ENCODE assay signal across 8 mouse cellular contexts in the genomic region with DNA sequence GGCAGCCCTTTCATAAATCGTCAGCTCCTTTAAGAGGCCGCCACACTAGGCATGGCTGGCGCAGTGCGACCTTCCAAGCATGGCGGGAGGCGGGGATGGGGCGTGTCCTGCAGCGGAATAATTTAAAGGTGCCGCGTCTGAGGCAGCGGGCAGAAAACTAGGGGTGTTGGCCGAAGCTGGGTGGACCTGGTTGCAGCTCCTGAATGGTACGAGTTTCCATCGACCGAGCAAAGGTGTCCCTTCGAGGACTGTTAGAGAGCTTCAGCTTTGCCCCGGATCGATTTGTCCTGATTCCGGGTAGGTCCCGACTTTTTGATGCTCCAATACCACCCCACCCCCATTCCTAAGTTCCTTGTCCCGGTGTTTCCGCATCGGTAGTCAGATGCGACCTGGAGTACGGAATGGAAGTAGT. TPM values are rescaled to one million over a fixed set of nuclear protein-coding genes. Genes with fewer than 3 reads are reported as not detected.
A peak's percentile ranks its signal among the peaks of the same experiment; 100 is the strongest.
DNase-seq lines count a peak whose midpoint lies in the region; TF ChIP-seq lines count a peak whose summit lies in the region.

Gene Pnpla6 (plus strand): TSS at position 125 of the 412 bp plus-strand sequence.

- H3K36me3 ChIP-seq in macrophage (ENCODE audit: inconsistent target): peaks cover 39% of the 10 kb centered on the region

- no peak; the same call in 1 of the 2 replicates for TF ChIP-seq CTCF in left cerebral cortex, adult 2 months (IDR thresholded peaks at IDR 0.05)

- peak within 1 kb of the TSS; percentile 89 for H3K4me3 ChIP-seq in left cerebral cortex, adult 2 months
- peak within 1 kb of the TSS; percentile 89 for H3K4me3 ChIP-seq in macrophage (ENCODE audit: inconsistent target)

- peak within 1 kb of the TSS; percentile 81 for H3K27ac ChIP-seq in left cerebral cortex, adult 2 months
- H3K27ac ChIP-seq in macrophage: peak within 1 kb of the TSS; percentile 42

- no peaks in the 10 kb centered on the region for H3K79me2 ChIP-seq in macrophage (ENCODE audit: inconsistent target)

- DNase-seq in adrenal gland, adult (ENCODE audit: inconsistent age in 2 of 2, low spot score in 1 of 2): peak; percentile 92 to 97
- DNase-seq in embryo, embryonic 10.5 days (ENCODE audit: low spot score): peak; percentile 93
- peak; percentile 84 for DNase-seq in gastrocnemius, postnatal 10 days
- DNase-seq in hindlimb bud, embryonic 11.5 days (ENCODE audit: extremely low spot score, low read depth, low spot score): peak; percentile 60
- peak; percentile 88 for DNase-seq in left cerebral cortex, adult 2 months (ENCODE audit: extremely low spot score in 1 of 2, low spot score in 2 of 2)
- peak; percentile 92 for DNase-seq in right cerebral cortex, adult 18-20 months
- peak; percentile 78 for DNase-seq in urinary bladder, adult 2 months (ENCODE audit: low spot score)

- intact Hi-C loops in left cerebral cortex, adult 2 months (cut with DNase I): loop anchor here (1.0 kb wide), 1 partner anchor 15 kb away; the partner anchor contains the start of gene Mcoln1

- WGBS in macrophage (ENCODE audit: missing documents): 1% methylated on average over 25 of the region's 25 CpGs

RNA-seq across cellular contexts. Expression of gene Pnpla6, which starts in this region (rescaled TPM):
- total RNA-seq in gastrocnemius, postnatal 10 days (2021): 10 to 100 TPM; 13.6 to 15.4 TPM
- total RNA-seq in left cerebral cortex, adult 2 months (2021): 10 to 100 TPM; 76.5 to 86.0 TPM
- 100 to 1,000 TPM in 17 of 26 experiments, 10 to 100 TPM in 9; 36.2 to 187 (median 120) TPM for total RNA-seq in macrophage (2018; cell fraction: chromatin; rRNA removed)
- total RNA-seq in macrophage (2018; cell fraction: cytosol; rRNA removed): 10 to 100 TPM in 19 of 26 experiments, 1 to 10 TPM in 7; 7.1 to 20.0 (median 11.5) TPM
- 10 to 100 TPM; 20.4 to 94.1 (median 54.3) TPM for total RNA-seq in macrophage (2018; cell fraction: nucleus; rRNA removed)
- 10.2 to 19.0 TPM (median 11.7 TPM) in 3 replicates for polyA plus RNA-seq in macrophage (2018)
- 50.0 and 54.3 TPM in 2 replicates for polyA plus RNA-seq in urinary bladder, adult 2 months (2012; rRNA removed)

Comparison
In these comparisons a context has a peak if more than half of its experiments do, and no peak if none do; other contexts are left out.
1. Peak in every context shown above with its lines: DNase-seq, H3K4me3 ChIP-seq and H3K27ac ChIP-seq.
2. RNA of gene Pnpla6 (total RNA-seq): 76.5 to 86.0 TPM in left cerebral cortex, adult 2 months; 13.6 to 15.4 TPM in gastrocnemius, postnatal 10 days; every median in the first group is over 4 times any median in the second.